Mouse (Mus musculus) MEL (cell line): ENCODE results near the gene Gm765.

Experiments used
- CTCF ChIP-seq, 3 experiments: IDR thresholded peaks in 2 of 3; conservative IDR thresholded peaks in 1 of 3; 2 replicates each; pipeline ENCODE4 v1.5.1; 2011 to 2012; ENCODE audit warnings: low read length in 3 of 3, low read depth in 2 of 3, mild to moderate bottlenecking in 2 of 3, improper control_type of control experiment in 1 of 3, inconsistent platforms in 1 of 3, mixed read lengths in 1 of 3, moderate library complexity in 1 of 3; ENCODE audit not compliant: control insufficient read depth in 1 of 3, insufficient read depth in 1 of 3, poor library complexity in 1 of 3, severe bottlenecking in 1 of 3
- POLR2A ChIP-seq, 2 experiments: IDR thresholded peaks; 2 replicates each; pipeline ENCODE4 v1.6.1; 2011 to 2012; ENCODE audit warnings: low read length in 2 of 2, mild to moderate bottlenecking in 2 of 2, control low read depth in 1 of 2, improper control_type of control experiment in 1 of 2, low read depth in 1 of 2, moderate library complexity in 1 of 2; ENCODE audit not compliant: control insufficient read depth in 1 of 2, insufficient read depth in 1 of 2, poor library complexity in 1 of 2
- RCOR1 ChIP-seq: IDR thresholded peaks from 2 replicates; pipeline ENCODE4 v1.6.1; 2012; ENCODE audit warnings: low read depth, mild to moderate bottlenecking, inconsistent platforms, low read length, improper control_type of control experiment
- SMC3 ChIP-seq: IDR thresholded peaks from 2 replicates; pipeline ENCODE4 v1.6.1; 2011; ENCODE audit warnings: low read depth, low read length, improper control_type of control experiment

DNA sequence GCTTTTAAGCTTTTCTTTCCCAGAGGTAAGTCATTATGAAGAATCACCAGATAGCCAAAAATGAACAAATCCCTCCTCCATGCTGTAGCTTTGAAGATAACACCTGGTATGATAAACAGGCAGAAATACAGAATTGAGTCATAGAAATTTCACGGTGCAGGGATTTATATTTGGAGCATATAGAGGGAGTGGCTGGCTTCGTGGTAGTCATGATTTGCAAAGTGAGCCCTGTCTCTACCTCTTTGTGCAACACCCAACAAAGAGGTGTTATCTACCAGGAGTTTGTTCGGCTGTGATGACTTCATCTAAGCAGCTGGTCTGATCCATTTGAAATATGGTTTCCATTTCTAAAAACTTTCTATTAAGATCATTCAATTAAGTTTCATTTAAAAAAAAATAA is 130.3 kb downstream of the Gm765 start:
- TF ChIP-seq SMC3 (no peak), RCOR1 (no peak), CTCF (IDR thresholded peaks at IDR 0.05 in 2 of 3, conservative IDR thresholded peaks at IDR 0.05 in 1 of 3; ENCODE audit: control insufficient read depth in 1 of 3, insufficient read depth in 1 of 3, low read depth in 2 of 3, low read length in 3 of 3, poor library complexity in 1 of 3, severe bottlenecking in 1 of 3) (no peak), POLR2A (IDR thresholded peaks at IDR 0.05; ENCODE audit: control insufficient read depth in 1 of 2, insufficient read depth in 1 of 2, low read depth in 1 of 2, low read length in 2 of 2, poor library complexity in 1 of 2) (no peak)
